Mouse (Mus musculus) heart, adult 8-10 months (tissue): ENCODE measurements around the gene Gjd3. TPM values are rescaled to one million over a fixed set of nuclear protein-coding genes. Genes with fewer than 3 reads are reported as not detected.
"Not testable (repeated sequence)": the region's sequence is repeated elsewhere in the genome, so short reads cannot be mapped to it uniquely, and the experiment has no call there.

Source experiments
- DNase-seq: peaks from one replicate; pipeline ENCODE4 v3.0.0; 2022; ENCODE audit warnings: low spot score
- total RNA-seq, 4 experiments: library from RNA; stranded (reverse); gene quantifications; 2 replicates each; pipeline ENCODE4 v1.2.4; 2022

Gjd3 gene
- total RNA-seq, result under 1 TPM in 1 of 4 experiments, not detected in 3; 0.44 TPM

GRCm38 (mm10) chr11:98982773-98983133, at the start of gene Gjd3:
Gene Gjd3 (minus strand): TSS chr11:98983016.
- DNase-seq, result no peak

DNA sequence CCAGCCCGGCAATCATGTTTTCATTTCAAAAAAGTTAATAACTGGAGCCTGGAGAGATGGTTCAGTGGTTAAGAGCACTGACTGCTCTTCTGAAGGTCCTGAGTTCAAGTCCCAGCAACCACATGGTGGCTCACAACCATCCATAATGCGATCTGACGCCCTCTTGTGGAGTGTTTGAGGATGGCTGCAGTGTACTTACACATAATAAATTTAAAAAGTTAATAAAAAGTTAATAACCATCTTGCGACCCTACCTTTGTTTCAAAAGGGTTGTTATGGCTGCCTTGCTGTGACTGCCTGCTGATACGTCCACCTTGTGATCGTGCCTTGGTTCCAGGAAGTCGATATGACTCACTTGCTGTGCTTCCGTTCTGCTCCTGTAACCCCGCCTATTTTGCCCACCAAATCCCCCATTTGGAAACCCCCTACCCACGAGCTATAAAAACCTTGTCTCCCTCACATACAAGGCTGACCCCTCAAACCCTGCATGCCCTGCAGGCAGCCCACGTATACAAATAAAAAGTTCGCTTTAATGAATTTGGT, 44.2 kb upstream of the Gjd3 start:
- no peak for DNase-seq

DNA sequence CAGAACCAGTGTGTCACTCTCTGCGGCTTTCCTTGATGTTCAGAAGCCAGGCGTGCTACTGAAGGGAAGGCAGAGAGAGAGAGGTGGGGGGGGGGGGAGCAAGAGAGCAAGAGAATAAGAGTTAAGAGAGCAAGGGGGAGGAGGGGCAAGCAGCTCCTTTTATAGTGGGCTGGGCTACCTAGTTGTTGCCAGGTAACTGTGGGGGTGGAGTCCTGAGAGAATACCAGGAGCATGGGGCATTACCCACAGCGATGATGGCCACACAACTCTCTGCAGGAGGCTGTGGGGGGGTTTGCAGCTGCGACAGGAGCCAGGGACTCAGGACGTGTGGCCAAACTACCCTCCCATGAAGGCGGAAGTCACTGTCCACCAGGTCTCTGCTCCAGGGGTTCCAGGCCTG, 43.1 kb upstream of the Gjd3 start:
- DNase-seq, result no peak

DNA sequence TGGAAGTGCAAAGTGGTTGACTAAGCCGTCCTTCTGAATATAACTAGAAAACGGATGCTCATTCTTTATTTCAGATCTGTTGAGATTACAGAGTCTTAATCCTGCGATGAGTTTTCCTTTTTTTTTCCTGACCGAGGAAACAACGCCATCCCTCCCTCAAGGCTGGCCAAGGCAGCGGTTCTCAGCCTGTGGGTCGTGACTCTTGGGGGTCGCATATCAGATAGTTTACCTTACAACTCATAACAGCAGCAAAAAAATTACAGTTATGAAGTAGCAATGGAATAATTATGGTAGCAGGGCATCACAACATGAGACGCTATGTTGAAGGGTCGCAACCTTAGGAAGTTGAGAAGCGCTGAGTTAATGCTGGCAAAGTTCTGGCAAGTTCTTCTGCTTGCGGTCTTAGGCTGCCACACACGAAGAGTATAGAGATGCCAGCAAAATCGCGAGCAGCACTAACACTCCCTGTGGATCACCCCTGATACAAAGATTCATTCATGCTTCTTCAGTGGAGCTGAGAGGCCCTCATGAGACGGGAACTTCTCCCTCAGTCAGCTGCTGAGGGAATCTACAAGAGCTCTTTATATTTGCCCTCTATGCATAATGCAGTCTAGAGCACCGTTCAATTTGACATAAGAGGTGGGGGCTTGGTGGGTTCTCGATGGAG, 41.8 kb upstream of the Gjd3 start:
- no peak for DNase-seq

DNA sequence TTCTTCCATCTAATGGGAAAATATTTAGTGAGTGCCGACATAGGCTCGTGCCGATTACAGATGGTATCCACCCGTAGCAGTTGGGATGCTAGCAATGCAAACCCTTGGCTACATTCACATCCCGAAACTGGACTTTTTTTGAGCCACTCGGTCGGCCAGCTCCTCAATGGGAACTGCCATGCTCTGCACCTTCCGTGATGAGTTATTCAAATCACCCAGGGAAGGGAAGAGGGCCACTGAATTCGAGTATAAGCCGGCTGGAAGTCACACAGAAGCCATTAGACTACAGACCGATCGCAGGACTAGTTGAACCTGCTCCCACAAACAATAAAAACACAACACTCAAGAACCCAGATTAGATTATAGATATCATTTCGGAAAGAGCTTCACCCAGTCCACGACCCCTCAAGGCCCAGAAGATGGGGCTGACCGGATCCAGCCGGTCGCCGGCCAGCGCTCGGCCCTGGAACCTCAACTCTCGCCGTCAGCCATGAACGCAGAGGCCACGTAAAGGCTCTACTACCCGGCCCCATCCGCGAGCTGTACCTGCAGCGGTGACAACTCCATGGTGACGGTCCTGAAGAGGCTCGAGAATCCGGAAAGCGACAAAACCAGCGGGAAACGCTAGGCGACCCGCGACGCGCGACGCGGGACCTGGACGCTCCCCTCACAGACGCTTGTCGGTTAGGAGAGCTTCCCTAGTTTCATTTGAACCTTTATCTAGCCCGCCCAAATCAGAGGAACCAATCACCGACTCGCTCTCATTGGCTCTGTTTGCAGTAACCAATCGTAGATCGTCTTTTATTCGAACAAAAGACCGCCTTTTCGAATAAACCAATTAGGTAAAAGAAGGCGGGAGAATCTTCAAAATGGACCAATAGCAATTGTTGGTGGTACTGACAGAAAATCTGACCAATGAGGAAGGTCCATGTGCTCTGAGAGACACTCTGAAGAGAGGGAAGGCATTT, 41.0 kb upstream of the Gjd3 start, which contains the start of gene Top2a:
TSS of gene Top2a (minus strand) at position 690 of the 968 bp plus-strand sequence.
- DNase-seq, result peak; percentile 100

DNA sequence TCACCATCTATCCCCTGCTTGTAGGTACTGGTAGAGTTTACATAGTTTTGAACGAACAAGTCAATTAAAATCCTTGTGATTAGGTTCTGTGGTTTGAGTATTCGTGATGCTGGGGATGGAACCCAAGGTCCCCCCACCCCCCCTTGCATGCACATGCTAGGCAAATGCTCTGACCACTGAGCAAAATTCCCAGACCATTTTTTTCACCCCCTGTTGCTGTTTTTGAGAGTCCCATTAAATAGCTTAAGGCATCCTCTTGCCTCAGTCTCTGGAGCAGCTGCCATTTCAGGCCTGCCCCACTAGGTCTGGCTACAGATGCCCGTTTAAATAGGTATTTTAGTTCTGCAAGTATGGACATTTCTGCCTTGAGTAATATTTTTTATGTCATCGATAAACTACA, 40.3 kb upstream of the Gjd3 start:
- DNase-seq, result no peak

GRCm38 (mm10) chr11:99022384-99022933, 39.6 kb upstream of the Gjd3 start:
- DNase-seq, result no peak

GRCm38 (mm10) chr11:99019844-99020243, 37.0 kb upstream of the Gjd3 start:
- no peak for DNase-seq

- DNase-seq, result no peak
Measured at GRCm38 (mm10) chr11:99013856-99014255, 31.0 kb upstream of the Gjd3 start.

DNA sequence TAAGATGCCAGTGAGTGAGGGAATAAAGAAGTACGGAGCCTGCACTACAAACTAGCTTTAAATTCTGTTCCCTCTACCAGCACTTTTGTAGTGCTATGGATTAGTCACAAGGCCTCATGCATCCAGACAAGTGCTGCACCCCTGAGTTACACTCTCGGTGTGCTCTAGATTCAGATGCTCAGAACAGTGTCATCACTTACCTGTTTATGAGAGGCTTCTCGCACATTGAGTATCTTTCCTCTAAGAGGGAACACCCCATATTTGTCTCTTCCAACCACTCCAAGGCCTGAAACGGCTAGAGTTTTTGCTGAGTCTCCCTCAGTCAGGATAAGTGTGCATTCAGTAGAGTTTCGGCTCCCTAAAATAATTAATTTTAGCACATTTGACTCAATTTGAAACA, 27.9 kb upstream of the Gjd3 start:
- no peak for DNase-seq

DNA sequence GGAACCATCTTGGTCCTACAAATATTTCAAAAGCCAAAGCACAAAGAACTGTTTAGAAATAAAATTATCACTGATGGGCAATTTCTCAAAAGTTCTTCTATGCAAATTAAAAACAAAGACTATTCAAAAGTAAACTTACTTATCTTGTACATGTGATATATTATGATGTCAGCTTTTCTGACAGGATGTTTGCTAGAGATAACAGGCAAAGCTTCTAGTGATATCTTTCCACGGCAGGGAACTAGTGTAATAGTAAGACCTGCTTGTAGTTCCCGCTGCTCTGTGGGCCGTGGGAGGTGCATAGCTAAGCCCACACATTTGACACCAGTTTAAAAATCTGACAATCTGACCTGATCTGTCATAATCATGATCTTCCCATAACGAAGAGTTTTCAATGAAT, 27.3 kb upstream of the Gjd3 start:
- DNase-seq, result no peak

DNA sequence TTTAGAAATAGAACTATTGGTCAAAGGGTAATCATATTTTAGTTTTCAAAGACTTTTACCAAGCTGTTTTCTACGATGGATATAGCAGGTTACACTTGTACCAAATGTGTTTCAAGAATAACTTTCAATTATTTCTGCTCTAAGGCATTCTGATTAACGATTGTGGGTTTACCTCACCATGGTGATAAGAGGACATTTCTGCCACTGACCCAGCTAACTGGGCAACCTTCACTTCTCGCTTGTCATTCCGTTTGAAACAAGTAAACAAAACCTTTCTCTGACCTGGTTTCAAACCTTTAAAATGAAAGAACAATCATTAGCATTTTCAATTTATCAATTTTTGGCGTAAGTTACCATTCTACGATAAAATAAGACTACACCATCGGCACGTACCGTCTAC, 24.0 kb upstream of the Gjd3 start:
- no peak for DNase-seq

DNA sequence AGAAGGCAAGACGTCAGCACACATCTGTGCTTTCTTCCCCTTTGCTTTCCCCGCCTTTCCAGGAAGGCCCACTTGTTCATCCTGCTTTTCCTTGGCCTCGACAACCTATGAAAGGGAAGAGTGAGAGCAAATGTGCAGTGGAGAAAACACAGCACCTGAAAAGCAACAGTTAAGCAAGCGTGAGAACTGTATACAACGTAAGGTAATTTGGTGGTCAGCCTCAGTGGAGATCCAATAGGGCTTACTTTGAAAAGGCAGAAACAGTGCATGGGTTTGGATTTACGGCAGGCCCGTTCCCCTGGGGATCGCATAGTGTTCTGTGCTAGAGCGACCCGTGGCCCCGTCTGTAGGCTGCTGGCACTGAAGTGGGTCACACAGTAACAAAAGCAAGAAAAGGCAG, 16.4 kb upstream of the Gjd3 start:
- no peak for DNase-seq

DNA sequence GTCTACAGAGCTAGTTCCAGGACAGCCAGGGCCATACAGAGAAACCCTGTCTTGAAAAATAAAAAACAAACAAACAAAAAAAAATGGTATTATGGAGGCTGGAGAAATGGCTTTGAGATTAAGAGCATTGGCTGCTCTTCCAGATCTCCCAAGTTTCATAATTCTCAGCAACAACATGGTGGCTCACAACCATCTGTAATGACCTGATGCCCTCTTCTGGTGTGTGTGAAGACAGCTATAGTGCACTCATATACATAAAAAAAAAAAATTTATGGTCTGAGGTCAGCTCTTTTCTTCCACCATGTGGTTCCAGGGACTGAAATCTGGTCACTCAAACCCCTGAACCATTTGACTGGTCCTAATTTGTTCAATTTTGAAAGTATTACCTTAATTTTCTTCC, 16.0 kb upstream of the Gjd3 start:
- no peak for DNase-seq

- no peak for DNase-seq
Measured at GRCm38 (mm10) chr11:98997659-98998058, 14.8 kb upstream of the Gjd3 start.

DNA sequence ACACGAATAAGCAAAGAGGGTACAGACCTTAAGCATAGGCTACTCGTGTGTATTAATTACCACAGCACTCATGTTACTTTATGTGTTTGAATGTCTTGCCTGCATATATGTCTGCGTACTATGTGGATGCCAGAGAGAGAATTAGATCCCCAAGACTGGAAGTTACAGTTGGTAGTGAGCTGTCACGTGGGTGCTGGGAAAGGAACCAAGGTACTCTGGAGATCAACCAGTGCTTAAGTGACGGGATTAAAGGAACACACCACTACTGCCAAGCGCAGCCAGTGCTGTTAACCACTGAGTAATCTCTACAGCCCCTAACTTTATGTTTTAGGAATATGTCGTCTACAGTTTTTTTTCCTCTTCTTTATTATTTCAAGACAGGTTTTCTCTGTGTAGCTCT, 13.2 kb upstream of the Gjd3 start:
- DNase-seq, result no peak

DNA sequence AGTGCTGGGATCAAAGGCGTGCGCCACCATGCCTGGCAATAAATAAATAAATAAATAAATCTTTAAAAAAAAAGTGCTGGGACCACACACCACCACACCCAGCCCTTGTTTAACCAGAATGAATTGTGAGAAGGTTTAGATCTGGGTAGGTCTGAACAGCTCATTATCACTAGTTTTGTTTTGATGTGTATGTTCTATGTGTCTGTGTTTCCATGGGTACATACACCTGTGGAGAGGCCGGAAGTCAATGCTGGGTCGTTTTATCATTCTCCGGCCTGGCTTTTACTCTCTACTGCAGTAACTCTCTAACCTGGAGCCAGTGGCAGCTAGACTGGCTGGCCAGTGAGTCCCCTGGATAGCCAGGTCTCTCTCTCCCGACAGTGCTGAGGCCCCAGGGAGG, 8.1 kb upstream of the Gjd3 start:
- DNase-seq, result no peak

- not testable (repeated sequence) for DNase-seq
Measured at GRCm38 (mm10) chr11:98988260-98988659, 5.4 kb upstream of the Gjd3 start.

- DNase-seq, result no peak
Measured at GRCm38 (mm10) chr11:98985542-98985941, 2.7 kb upstream of the Gjd3 start.

GRCm38 (mm10) chr11:98983551-98983950, 735 bp upstream of the Gjd3 start:
- no peak for DNase-seq

DNA sequence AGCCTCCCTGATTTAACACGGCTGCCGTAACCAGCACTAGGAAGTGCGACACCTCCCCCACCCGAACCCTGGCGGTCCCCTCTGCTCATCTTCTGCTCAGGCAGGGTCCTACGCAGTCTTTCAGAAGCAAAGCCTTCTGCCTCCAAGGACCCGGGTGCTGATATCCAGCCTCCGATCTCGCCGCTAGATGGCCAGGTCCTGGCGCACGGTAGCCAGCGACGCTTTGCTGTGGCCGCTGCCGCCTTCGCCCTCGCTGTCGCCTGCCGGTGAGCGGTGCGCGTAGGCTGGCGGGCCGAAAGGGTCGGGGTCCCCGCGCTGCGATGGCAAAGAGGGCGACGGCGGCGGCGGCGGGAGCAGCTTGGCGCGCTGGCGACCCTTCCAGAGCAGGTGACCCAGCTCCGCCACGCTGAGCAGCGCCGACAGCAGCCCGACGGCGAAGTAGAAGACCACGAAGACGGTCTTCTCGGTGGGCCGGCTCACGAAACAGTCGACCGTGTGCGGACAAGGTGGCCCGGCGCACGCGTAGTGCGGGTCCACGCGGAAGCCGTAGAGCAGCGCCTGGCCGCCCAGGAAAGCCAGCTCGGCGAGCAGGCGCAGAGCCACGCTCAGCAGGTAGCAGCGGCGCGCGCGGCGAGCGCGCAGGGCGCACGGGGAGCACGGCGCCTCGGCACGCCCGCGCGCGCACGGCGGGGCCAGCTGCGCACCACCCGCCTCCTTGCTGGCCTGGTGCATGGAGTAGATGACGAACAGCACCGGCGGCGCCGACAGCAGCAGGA, 631 bp downstream of the Gjd3 start:
- DNase-seq, result no peak
